Mouse (Mus musculus) heart, embryonic 15.5 days (tissue): ENCODE data around the gene Dpep2nb. TPM values are rescaled to one million over a fixed set of nuclear protein-coding genes. Genes with fewer than 3 reads are reported as not detected.
"Not testable (repeated sequence)": the region's sequence is repeated elsewhere in the genome, so short reads cannot be mapped to it uniquely, and the experiment has no call there.

ENCODE experiments used
- ATAC-seq: fragments of 200-750 bp; cut with Nextera tagmentation; replicated peaks from 2 replicates; pipeline ENCODE4 v1.8.0; 2017; ENCODE audit warnings: low read depth, moderate TSS enrichment; ENCODE audit not compliant: insufficient number of reproducible peaks, insufficient read depth, low FRiP score
- H3K27ac ChIP-seq: fragments of 300-500 bp; sonication (generic); 2 replicates; pipeline ENCODE4 v1.5.1; 2015; ENCODE audit warnings: mild to moderate bottlenecking, inconsistent platforms
- H3K27me3 ChIP-seq: fragments of 300-500 bp; sonication (generic); 2 replicates; pipeline ENCODE4 v1.6.1; 2015; ENCODE audit warnings: inconsistent platforms
- H3K36me3 ChIP-seq: fragments of 300-500 bp; sonication (generic); 2 replicates; pipeline ENCODE4 v1.6.1; 2015; ENCODE audit warnings: mild to moderate bottlenecking, inconsistent platforms
- H3K4me1 ChIP-seq: fragments of 300-500 bp; sonication (generic); replicated peaks from 2 replicates; pipeline ENCODE4 v1.6.1; 2015; ENCODE audit warnings: inconsistent platforms
- H3K4me2 ChIP-seq: fragments of 300-500 bp; sonication (generic); 2 replicates; pipeline ENCODE4 v1.6.1; 2015; ENCODE audit warnings: inconsistent platforms, mild to moderate bottlenecking, moderate library complexity
- H3K4me3 ChIP-seq: fragments of 300-500 bp; sonication (generic); 2 replicates; pipeline ENCODE4 v1.5.1; 2015; ENCODE audit warnings: mild to moderate bottlenecking, inconsistent platforms
- H3K9ac ChIP-seq: fragments of 300-500 bp; sonication (generic); 2 replicates; pipeline ENCODE4 v1.6.1; 2015; ENCODE audit warnings: mild to moderate bottlenecking, inconsistent platforms
- H3K9me3 ChIP-seq: fragments of 300-500 bp; sonication (generic); replicated peaks from 2 replicates; pipeline ENCODE4 v1.6.1; 2016; ENCODE audit warnings: inconsistent platforms
- WGBS: fragments of 180-500 bp; shearing (Covaris S2); methylation state at CpG from one replicate; pipeline ENCODE4 v1.1.7; 2015; ENCODE audit warnings: mixed read lengths; 5-methylcytosine and 5-hydroxymethylcytosine counted together
- polyA plus RNA-seq: library from polyadenylated mRNA; unstranded; fragments of >200 nt; fragmentation: Nextera tagmentation; extraction: Ambion mirVana; gene quantifications from 2 replicates; pipeline ENCODE4 v1.2.1, GENCODE M21; 2015

The Dpep2nb gene
- polyA plus RNA-seq, 1 experiment from 2014 or later: not detected

DNA sequence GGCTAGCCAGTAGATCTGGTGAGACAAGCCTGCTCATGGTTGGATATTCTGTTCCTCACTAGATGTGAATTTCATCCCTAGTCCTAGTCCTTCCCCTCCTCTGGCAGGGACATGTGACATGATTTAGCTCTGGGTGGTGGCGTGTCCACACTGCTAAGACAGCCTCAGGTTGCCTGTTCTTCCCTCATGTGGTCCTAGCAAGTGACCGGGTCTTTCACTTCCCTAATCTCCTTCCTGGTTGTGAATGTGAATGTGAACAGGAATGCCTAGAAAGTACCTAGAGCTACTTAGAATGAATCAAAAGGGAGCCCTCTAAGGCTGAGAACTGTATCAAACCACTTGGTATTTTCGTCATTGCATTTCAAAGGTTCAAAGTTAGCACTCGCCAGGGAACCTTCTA is 33.8 kb upstream of the Dpep2nb start:
- 71% methylated on average over 4 of the region's 4 CpGs for WGBS
- no peak for ATAC-seq

DNA sequence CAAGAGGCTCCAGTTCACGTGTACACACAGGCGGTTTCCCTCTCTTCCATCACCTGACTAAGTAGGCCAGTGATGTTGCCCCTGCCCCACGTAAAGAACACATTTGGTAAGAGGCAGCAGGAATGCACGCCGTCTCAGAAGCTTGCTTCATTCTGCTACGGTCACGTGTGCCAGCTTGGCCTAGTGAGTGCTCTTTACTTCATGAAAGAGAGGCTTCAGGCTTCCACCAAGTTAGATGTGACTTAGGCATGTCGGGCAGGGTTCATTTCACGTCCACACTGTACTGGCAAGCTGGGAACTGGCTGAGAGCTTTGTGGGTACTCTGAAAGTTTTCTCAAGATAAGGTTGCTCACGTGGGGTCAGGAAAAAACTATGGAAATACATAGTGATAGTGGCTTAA is 32.9 kb upstream of the Dpep2nb start:
- no peaks in the 10 kb centered on the region for H3K4me1 ChIP-seq
- H3K27me3 ChIP-seq: no peaks in the 10 kb centered on the region
- no peak overlapping the region for H3K4me2 ChIP-seq
- H3K36me3 ChIP-seq: no peaks in the 10 kb centered on the region; the same call in 1 of the 2 replicates
- no peak overlapping the region for H3K9ac ChIP-seq
- H3K27ac ChIP-seq: no peak overlapping the region
- whole genome bisulfite sequencing: 82% methylated on average over 10 of the region's 10 CpGs
- no peak overlapping the region for H3K4me3 ChIP-seq
- no peaks in the 10 kb centered on the region for H3K9me3 ChIP-seq
- no peak for ATAC-seq

More for the DNA sequence above, 33.8 kb upstream of the Dpep2nb start:
- no peak overlapping the region for H3K4me3 ChIP-seq
- no peaks in the 10 kb centered on the region for H3K9me3 ChIP-seq
- no peak overlapping the region for H3K4me2 ChIP-seq
- H3K4me1 ChIP-seq: no peaks in the 10 kb centered on the region
- no peaks in the 10 kb centered on the region; the same call in 1 of the 2 replicates for H3K36me3 ChIP-seq
- no peak overlapping the region for H3K27ac ChIP-seq
- no peak overlapping the region for H3K9ac ChIP-seq
- H3K27me3 ChIP-seq: no peaks in the 10 kb centered on the region

DNA sequence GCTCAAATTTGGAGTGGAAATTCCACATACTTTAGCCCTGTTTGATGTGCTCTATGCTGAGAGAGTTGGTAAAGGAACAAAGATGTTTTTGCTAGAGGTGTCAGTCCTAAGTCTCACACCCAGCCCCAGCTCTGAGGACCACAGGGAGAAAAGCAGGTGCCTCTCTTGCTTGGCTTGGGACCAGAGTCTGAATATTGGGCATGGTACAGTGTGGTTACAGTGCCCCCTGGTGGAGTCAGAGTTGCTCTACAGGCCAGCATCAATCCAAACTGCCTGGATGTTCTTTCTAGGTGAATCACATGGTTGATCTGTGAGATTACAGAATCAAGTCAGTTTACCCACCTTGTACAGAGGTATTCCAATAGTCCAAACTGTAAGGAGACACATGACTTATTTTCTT is 16.7 kb upstream of the Dpep2nb start:
- Histone ChIP-seq H3K27ac (no peak overlapping the region), H3K9me3 (no peaks in the 10 kb centered on the region), H3K9ac (no peak overlapping the region), H3K4me2 (no peak overlapping the region), H3K4me3 (no peak overlapping the region), H3K4me1 (no peaks in the 10 kb centered on the region), H3K36me3 (no peaks in the 10 kb centered on the region; the same call in 1 of the 2 replicates), H3K27me3 (no peaks in the 10 kb centered on the region)
- no peak for ATAC-seq

DNA sequence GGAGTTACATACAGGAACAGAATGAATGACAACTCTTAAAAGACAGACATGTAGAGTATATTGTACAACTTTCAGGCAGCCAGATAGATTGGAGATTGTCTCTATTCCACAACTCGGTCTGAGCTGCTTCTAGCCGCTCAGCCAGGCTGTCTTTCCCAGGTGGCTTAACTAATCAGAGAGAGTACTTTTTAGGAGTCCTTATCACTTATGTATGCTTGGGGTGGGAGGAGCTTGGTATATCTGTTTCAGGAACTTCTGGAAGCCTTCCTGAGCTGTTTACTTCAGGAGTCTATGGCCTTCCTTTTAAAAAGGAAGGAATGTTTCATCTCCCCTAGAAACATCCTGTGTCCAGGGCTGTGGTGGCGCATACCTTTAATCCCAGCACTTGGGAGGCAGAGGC is 12.3 kb upstream of the Dpep2nb start:
- H3K27me3 ChIP-seq: no peaks in the 10 kb centered on the region
- H3K4me3 ChIP-seq: no peak overlapping the region
- no peak for ATAC-seq
- H3K27ac ChIP-seq: no peak overlapping the region
- no peak overlapping the region for H3K9ac ChIP-seq
- H3K9me3 ChIP-seq: no peaks in the 10 kb centered on the region
- no peak overlapping the region for H3K4me2 ChIP-seq
- H3K4me1 ChIP-seq: no peaks in the 10 kb centered on the region
- H3K36me3 ChIP-seq: peaks cover 9% of the 10 kb centered on the region; the same call in 1 of the 2 replicates
- WGBS: 64% methylated on average over 3 of the region's 3 CpGs

DNA sequence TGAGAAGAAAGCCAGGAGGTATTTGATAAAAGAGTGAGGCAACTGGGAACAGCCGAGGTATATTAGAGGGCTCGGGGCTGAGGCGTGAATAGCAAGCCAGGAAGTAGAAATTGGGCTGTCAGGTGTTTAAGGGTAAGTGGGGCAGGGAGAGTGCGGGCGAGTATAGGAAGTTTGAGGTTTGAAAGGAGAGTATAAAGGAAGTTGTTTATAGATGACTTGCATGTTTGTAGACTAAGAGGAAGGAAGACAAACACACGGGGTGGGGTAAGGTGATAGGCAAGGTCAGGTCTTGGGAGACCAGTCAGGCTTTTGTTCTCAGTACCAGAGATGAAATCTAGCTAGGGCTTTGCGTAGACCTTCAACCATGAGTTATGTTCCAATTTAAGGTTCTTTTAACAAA is 11.4 kb upstream of the Dpep2nb start:
- Histone ChIP-seq H3K9me3 (no peaks in the 10 kb centered on the region), H3K36me3 (peaks cover 9% of the 10 kb centered on the region; the same call in 1 of the 2 replicates), H3K4me1 (peaks cover under 1% of the 10 kb centered on the region; the same call in 1 of the 2 replicates), H3K27me3 (no peaks in the 10 kb centered on the region), H3K4me2 (no peak overlapping the region), H3K9ac (no peak overlapping the region), H3K27ac (no peak overlapping the region), H3K4me3 (no peak overlapping the region)
- ATAC-seq: no peak
- 86% methylated on average over 7 of the region's 7 CpGs for WGBS

DNA sequence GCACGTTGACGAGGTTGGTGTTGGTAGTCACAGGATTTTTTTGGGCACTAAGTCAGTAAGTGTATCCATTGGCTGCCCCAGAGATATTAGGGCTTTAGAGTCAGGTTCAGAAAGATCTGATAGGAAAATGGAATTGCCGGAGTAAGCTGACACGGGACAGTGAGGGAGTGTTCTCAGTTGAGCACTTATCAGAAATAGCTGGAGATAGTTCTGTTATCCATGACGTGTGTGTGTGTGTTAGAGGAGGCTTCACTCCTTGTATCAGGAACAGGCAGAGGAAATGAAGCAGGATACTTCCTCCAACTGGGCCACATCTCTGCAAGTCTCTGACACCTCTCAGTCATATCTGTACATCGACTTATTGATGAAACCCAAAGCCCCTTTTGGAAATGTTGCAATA is 10.5 kb upstream of the Dpep2nb start:
- 72% methylated on average over 6 of the region's 6 CpGs for WGBS
- no peak overlapping the region for H3K9ac ChIP-seq

DNA sequence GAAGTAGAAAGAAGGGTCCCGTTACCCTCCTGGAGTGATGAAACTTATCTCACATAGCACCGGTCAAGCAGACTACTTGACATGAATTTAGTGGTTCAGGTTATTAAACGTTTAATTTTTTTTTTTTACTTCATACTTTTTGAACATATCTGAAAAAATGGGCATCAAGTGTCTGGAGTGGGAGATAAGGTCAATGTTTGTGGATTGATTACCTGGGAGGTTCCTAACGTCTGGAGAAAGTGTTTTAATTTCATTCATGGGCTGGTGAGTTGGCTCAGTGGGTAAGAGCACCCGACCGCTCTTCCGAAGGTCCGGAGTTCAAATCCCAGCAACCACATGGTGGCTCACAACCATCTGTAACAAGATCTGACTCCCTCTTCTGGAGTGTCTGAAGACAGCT is 6.4 kb upstream of the Dpep2nb start:
- not testable (repeated sequence) for H3K27ac ChIP-seq
- peak overlapping the region; percentile 78; the same call in 1 of the 2 replicates for H3K9ac ChIP-seq

More for the DNA sequence above, 10.5 kb upstream of the Dpep2nb start:
- Histone ChIP-seq H3K9me3 (no peaks in the 10 kb centered on the region), H3K4me3 (no peak overlapping the region), H3K27ac (no peak overlapping the region), H3K4me1 (peaks cover 6% of the 10 kb centered on the region), H3K4me2 (no peak overlapping the region), H3K36me3 (peaks cover 9% of the 10 kb centered on the region; the same call in 1 of the 2 replicates), H3K27me3 (no peaks in the 10 kb centered on the region)
- ATAC-seq: no peak

DNA sequence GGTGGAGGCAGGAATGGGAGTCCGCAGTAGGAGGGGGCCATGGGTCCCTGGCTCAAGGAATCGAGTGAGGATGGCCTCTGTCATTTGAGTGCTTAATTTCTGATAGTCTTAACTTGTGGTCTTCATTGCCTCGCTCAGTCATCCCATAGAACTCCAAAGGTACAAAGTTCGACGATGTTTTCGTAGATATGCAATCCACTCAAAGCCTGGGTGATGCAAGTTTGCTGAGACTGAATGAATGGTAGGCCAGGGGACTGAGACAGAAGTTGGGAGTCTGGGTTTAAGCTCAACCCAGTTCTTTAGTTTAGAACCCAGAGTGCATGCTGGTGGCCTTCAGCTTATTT is 5.8 kb upstream of the Dpep2nb start, which contains the start of gene Ddx28:
Gene Ddx28, minus strand, starts transcription at position 240 of the 344 bp plus-strand sequence.
- Histone ChIP-seq H3K36me3 (peaks cover 9% of the 10 kb centered on the region; the same call in 1 of the 2 replicates), H3K4me2 (peak within 1 kb of the TSS; percentile 92), H3K4me1 (peaks cover 18% of the 10 kb centered on the region), H3K9ac (peak within 1 kb of the TSS; percentile 78), H3K4me3 (peak within 1 kb of the TSS; percentile 72), H3K9me3 (no peaks in the 10 kb centered on the region), H3K27me3 (no peaks in the 10 kb centered on the region), H3K27ac (peak within 1 kb of the TSS; percentile 51)
- WGBS: 2% methylated on average over 6 of the region's 6 CpGs
- ATAC-seq: no peak; the same call in 1 of the 2 replicates

More for the DNA sequence above, 6.4 kb upstream of the Dpep2nb start:
- not testable (repeated sequence) for H3K27me3 ChIP-seq, H3K9me3 ChIP-seq, H3K36me3 ChIP-seq, ATAC-seq
- Histone ChIP-seq H3K4me3 (peak overlapping the region; percentile 72), H3K4me2 (peak overlapping the region; percentile 92), H3K4me1 (peaks cover 18% of the 10 kb centered on the region)
- 75% methylated on average over 8 of the region's 8 CpGs for WGBS

DNA sequence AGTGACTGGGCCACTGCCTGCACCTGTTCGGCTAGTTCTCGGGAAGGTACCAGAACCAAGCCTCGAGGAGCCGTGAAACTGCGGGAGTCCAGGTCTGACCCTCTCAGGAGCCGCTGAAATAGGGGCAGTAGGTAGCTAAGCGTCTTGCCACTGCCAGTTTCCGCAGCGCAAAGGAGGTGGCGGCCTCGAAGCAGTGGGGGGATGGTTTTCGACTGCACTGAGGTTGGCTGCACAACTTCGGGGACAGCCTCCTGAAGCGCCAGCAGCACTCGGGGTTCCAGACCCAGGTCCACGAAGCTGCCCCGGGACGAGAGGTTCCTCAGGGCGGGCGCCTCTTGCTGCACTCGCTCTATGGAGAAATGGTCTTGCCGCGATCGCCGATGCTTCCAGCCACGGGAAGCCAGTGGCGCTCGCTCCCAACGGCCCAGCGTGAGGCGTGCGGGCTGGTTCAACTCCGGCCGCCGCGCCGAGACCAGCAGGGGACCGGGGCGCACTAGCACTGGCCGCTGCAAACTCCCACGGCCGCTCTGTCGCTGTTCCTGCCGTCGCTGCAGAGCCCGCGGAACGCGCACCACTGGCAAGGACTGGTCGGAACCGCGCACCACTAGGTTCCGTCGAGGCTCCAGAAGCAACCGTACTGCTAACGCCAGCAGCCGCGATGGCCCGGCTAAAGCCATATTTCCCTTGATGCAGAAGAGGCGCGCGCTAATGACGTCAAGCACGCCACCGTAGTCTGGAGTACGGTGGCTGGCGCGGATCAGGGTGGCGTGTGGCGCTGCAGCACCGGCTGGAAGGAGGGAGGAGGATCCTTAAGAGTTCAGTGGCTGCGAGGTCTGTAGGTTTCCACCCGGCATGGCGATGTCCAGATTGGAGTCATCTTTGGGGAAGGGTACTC is 5.2 kb upstream of the Dpep2nb start:
- Histone ChIP-seq H3K4me3 (peak overlapping the region; percentile 72), H3K36me3 (peaks cover 4% of the 10 kb centered on the region; the same call in 1 of the 2 replicates), H3K9me3 (no peaks in the 10 kb centered on the region), H3K4me1 (peaks cover 18% of the 10 kb centered on the region), H3K4me2 (peak overlapping the region; percentile 92), H3K27me3 (no peaks in the 10 kb centered on the region), H3K27ac (peak overlapping the region; percentile 51), H3K9ac (peak overlapping the region; percentile 78)
- ATAC-seq: peak; percentile 92
- under 1% methylated on average over 74 of the region's 74 CpGs for WGBS

DNA sequence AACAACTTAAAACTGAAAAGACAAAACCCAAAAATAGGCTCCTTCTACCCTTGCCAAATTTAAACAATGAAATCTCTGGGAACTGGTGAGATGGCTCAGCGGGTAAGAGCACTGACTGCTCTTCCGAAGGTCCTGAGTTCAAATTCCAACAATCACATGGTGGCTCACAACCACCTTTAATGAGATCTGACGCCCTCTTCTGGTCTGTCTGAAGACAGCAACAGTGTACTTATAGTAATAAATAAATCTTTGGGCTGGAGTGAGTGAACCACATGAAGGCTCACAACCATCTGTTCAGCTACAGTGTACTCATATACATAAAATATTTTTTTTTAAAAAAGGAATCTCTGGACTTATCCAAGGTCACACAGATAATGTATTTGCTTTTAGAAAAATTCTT is 2.1 kb upstream of the Dpep2nb start:
- not testable (repeated sequence) for H3K9ac ChIP-seq, H3K4me3 ChIP-seq, ATAC-seq, H3K27me3 ChIP-seq, H3K9me3 ChIP-seq, H3K27ac ChIP-seq, H3K4me2 ChIP-seq, H3K36me3 ChIP-seq
- peaks cover 18% of the 10 kb centered on the region for H3K4me1 ChIP-seq
- WGBS: 65% methylated on average over 3 of the region's 3 CpGs

DNA sequence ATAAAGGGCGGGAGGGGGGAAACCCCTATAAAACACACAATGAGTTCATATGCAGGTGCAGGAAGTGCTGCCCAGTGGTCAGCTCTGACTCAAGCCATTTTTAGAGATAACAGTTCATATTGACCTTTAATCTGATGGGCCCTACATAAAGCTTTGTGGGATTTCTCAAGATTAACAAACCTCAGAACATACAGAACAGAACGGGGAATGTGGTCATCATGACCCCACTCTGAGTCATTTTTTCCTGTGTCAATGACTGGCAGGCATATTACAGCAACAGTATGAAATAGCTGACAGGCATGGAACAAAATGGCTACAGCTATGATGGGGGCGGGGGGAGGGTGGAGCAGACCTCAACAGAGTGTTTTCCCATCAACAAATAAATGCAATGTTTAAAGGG is 1.4 kb upstream of the Dpep2nb start:
- Histone ChIP-seq H3K36me3 (no peaks in the 10 kb centered on the region), H3K4me1 (peaks cover 18% of the 10 kb centered on the region), H3K9me3 (no peaks in the 10 kb centered on the region), H3K9ac (no peak overlapping the region), H3K27me3 (no peaks in the 10 kb centered on the region), H3K4me2 (no peak overlapping the region), H3K4me3 (no peak overlapping the region), H3K27ac (no peak overlapping the region)
- ATAC-seq: no peak
- WGBS: 54% methylated on average over 3 of the region's 3 CpGs
